Mouse (Mus musculus): ENCODE measurements around the gene Rsg1. TPM values are rescaled to one million over a fixed set of nuclear protein-coding genes. Genes with fewer than 3 reads are reported as not detected.
A peak's percentile ranks its signal among the peaks of the same experiment; 100 is the strongest.

The Rsg1 gene
- total and polyA plus RNA-seq, 3 experiments: 1.1 to 4.5 (median 3.2) TPM

GRCm38 (mm10) chr4:141246089-141246997, 32.6 kb downstream of the Rsg1 start:
- dilution Hi-C loops (cut with MboI; ENCODE audit: extremely low pct_ligation_motif_present, extremely low pct_unique_long_range_greater_than_20kb, low sequenced_read_pairs): no loop called here
- Histone ChIP-seq H3K4me2 (ENCODE audit: insufficient read depth, low read depth, poor library complexity, severe bottlenecking) (peak overlapping the region; percentile 30; the same call in 1 of the 2 replicates), H3K27me3 (replicated peaks) (peaks cover 94% of the 10 kb centered on the region)

DNA sequence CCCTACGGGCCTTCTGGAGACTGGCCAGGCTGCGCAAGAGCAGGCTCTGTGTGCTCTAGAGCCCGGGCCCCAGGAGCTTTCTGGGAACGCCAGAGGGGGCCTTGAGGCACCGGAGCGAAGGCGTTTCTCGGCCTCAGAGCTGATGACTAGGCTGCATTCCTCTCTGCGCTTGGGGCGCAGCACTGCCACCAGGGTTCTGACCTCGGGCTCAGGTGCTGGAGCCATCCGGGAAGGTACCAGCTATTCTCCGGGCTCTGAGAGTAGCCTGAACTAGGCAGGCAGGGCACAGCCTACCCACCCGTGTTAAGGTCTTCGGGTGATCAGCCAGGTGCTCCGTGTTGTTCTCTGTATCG, 33.2 kb downstream of the Rsg1 start:
- Histone ChIP-seq H3K36me3 (replicated peaks in 1 of 2; ENCODE audit: control insufficient read depth in 1 of 2, insufficient read depth in 1 of 2, low read length in 1 of 2) (no peaks in the 10 kb centered on the region), H3K9me3 (replicated peaks; ENCODE audit: low read length) (peaks cover 10% of the 10 kb centered on the region), H3K4me2 (ENCODE audit: insufficient read depth, low read depth, poor library complexity, severe bottlenecking) (0 out of 2 replicates have a peak overlapping the region, but pooled peaks have one; percentile 30), H3K27me3 (replicated peaks) (peaks cover 92% of the 10 kb centered on the region), H3K27ac (ENCODE audit: insufficient read depth, low read depth) (no peak overlapping the region), H3K9ac (ENCODE audit: insufficient read depth, low read depth) (no peak overlapping the region), H3K4me3 (replicated peaks in 1 of 3; ENCODE audit: low read depth in 2 of 3, low read length in 2 of 3, poor library complexity in 1 of 3) (no peak overlapping the region), H3K4me1 (ENCODE audit: control insufficient read depth in 1 of 2, insufficient read depth in 2 of 2) (peaks cover 13 to 17% of the 10 kb centered on the region in 2 experiments), H3K79me2 (replicated peaks; ENCODE audit: control insufficient read depth, extremely low read depth, insufficient read depth, poor library complexity, severe bottlenecking) (no peaks in the 10 kb centered on the region)
- DNase-seq (ENCODE audit: extremely low read depth): no peak
- in situ Hi-C loops (cut with MboI; ENCODE audit: low pct_ligation_motif_present, low pct_unique_long_range_greater_than_20kb, low sequenced_read_pairs): no loop called here
- dilution Hi-C loops (cut with MboI; ENCODE audit: extremely low pct_ligation_motif_present, extremely low pct_unique_long_range_greater_than_20kb, low sequenced_read_pairs): no loop called here
- no peak for TF ChIP-seq SIN3A (IDR thresholded peaks at IDR 0.05; ENCODE audit: low read length)
- no peak for TF ChIP-seq GABPA (IDR thresholded peaks at IDR 0.05; ENCODE audit: insufficient replicate concordance, low read depth, low read length)
- TF ChIP-seq BHLHE40 (IDR thresholded peaks at IDR 0.05; ENCODE audit: low read depth, low read length): no peak

More at GRCm38 (mm10) chr4:141246089-141246997, 32.6 kb downstream of the Rsg1 start:
- no peaks in the 10 kb centered on the region for H3K79me2 ChIP-seq (replicated peaks; ENCODE audit: control insufficient read depth, extremely low read depth, insufficient read depth, poor library complexity, severe bottlenecking)
- peak; percentile 72 for DNase-seq (ENCODE audit: extremely low read depth)
- no peaks in the 10 kb centered on the region for H3K36me3 ChIP-seq (replicated peaks in 1 of 2; ENCODE audit: control insufficient read depth in 1 of 2, insufficient read depth in 1 of 2, low read length in 1 of 2)
- no peak overlapping the region for H3K9ac ChIP-seq (ENCODE audit: insufficient read depth, low read depth)
- H3K4me3 ChIP-seq (replicated peaks in 1 of 3; ENCODE audit: low read depth in 2 of 3, low read length in 2 of 3, poor library complexity in 1 of 3): no peak overlapping the region
- no peak overlapping the region for H3K27ac ChIP-seq (ENCODE audit: insufficient read depth, low read depth)
- peaks cover 10% of the 10 kb centered on the region for H3K9me3 ChIP-seq (replicated peaks; ENCODE audit: low read length)
- peaks cover 13 to 17% of the 10 kb centered on the region in 2 experiments for H3K4me1 ChIP-seq (ENCODE audit: control insufficient read depth in 1 of 2, insufficient read depth in 2 of 2)
- in situ Hi-C loops (cut with MboI; ENCODE audit: low pct_ligation_motif_present, low pct_unique_long_range_greater_than_20kb, low sequenced_read_pairs): no loop called here
- no peak for TF ChIP-seq RAD21 (IDR thresholded peaks at IDR 0.05; ENCODE audit: low read depth, low read length)
- no peak for TF ChIP-seq UBTF (IDR thresholded peaks at IDR 0.05; ENCODE audit: low read depth, low read length)
- TF ChIP-seq ELF1 (IDR thresholded peaks at IDR 0.05; ENCODE audit: low read depth, low read length): no peak
- no peak for TF ChIP-seq PAX5 (IDR thresholded peaks at IDR 0.05; ENCODE audit: low read length)
- TF ChIP-seq TBP (conservative IDR thresholded peaks at IDR 0.05; ENCODE audit: low read depth, low read length): no peak
- no peak for TF ChIP-seq MAFK (IDR thresholded peaks at IDR 0.05; ENCODE audit: insufficient replicate concordance, low read length)
- no peak for TF ChIP-seq E2F4 (IDR thresholded peaks at IDR 0.05; ENCODE audit: insufficient replicate concordance, low read depth, low read length)
- peak; percentile 71 for TF ChIP-seq JUN (IDR thresholded peaks at IDR 0.05; ENCODE audit: insufficient read depth, low read depth, low read length)
- TF ChIP-seq CHD1 (IDR thresholded peaks at IDR 0.05; ENCODE audit: low read depth, low read length): no peak
- no peak for TF ChIP-seq NELFE (IDR thresholded peaks at IDR 0.05; ENCODE audit: low read depth, low read length)
- TF ChIP-seq BHLHE40 (IDR thresholded peaks at IDR 0.05; ENCODE audit: low read depth, low read length): peak; percentile 66
- no peak for TF ChIP-seq HCFC1 (IDR thresholded peaks at IDR 0.05; ENCODE audit: low read depth, low read length)
- no peak; the same call in 1 of the 2 replicates for TF ChIP-seq CHD2 (IDR thresholded peaks at IDR 0.05; ENCODE audit: low read length)
- TF ChIP-seq SMC3 (IDR thresholded peaks at IDR 0.05; ENCODE audit: low read depth, low read length): no peak
- TF ChIP-seq MAZ (IDR thresholded peaks at IDR 0.05; ENCODE audit: low read depth, low read length): no peak
- TF ChIP-seq ZKSCAN1 (IDR thresholded peaks at IDR 0.05; ENCODE audit: borderline replicate concordance, low read depth, low read length): no peak
- TF ChIP-seq MAX (IDR thresholded peaks at IDR 0.05; ENCODE audit: low read length): no peak
- TF ChIP-seq MYC (IDR thresholded peaks at IDR 0.05; ENCODE audit: low read depth, low read length): no peak
- no peak for TF ChIP-seq NRF1 (IDR thresholded peaks at IDR 0.05; ENCODE audit: low read depth, low read length)
- peak; percentile 37 for TF ChIP-seq JUND (conservative IDR thresholded peaks at IDR 0.05; ENCODE audit: low read depth, low read length)
- TF ChIP-seq USF2 (conservative IDR thresholded peaks at IDR 0.05; ENCODE audit: low read depth, low read length): no peak
- no peak for TF ChIP-seq SIN3A (IDR thresholded peaks at IDR 0.05; ENCODE audit: low read length)
- TF ChIP-seq ETS1 (conservative IDR thresholded peaks at IDR 0.05; ENCODE audit: low read depth, low read length): peak; percentile 55
- TF ChIP-seq MEF2A (IDR thresholded peaks at IDR 0.05; ENCODE audit: borderline replicate concordance, low read depth, low read length): 0 out of 2 replicates have a peak, but pooled peaks have one; percentile 28
- TF ChIP-seq MXI1 (IDR thresholded peaks at IDR 0.05; ENCODE audit: low read depth, low read length): no peak
- no peak for TF ChIP-seq GABPA (IDR thresholded peaks at IDR 0.05; ENCODE audit: insufficient replicate concordance, low read depth, low read length)
- TF ChIP-seq ZNF384 (IDR thresholded peaks at IDR 0.05; ENCODE audit: low read depth, low read length): no peak
- peak; percentile 46; the same call in 1 of the 2 replicates for TF ChIP-seq EP300 (IDR thresholded peaks at IDR 0.05; ENCODE audit: low read length)
- TF ChIP-seq CTCF (conservative IDR thresholded peaks at IDR 0.05 in 1 of 2, IDR thresholded peaks at IDR 0.05 in 1 of 2; ENCODE audit: low read depth in 2 of 2, low read length in 2 of 2): 0 out of 4 replicates have a peak, but pooled peaks of 1 of the 2 experiments have one; percentile 3
- no peak for TF ChIP-seq RCOR1 (conservative IDR thresholded peaks at IDR 0.05; ENCODE audit: low read depth, low read length)
- TF ChIP-seq USF1 (IDR thresholded peaks at IDR 0.05; ENCODE audit: low read depth, low read length): no peak
- no peak for TF ChIP-seq ZMIZ1 (IDR thresholded peaks at IDR 0.05; ENCODE audit: low read depth, low read length)
- TF ChIP-seq ZC3H11A (IDR thresholded peaks at IDR 0.05; ENCODE audit: low read depth, low read length): no peak
- no peak for TF ChIP-seq POLR2A (IDR thresholded peaks at IDR 0.05; ENCODE audit: low read depth, low read length)
- TF ChIP-seq TCF12 (IDR thresholded peaks at IDR 0.05; ENCODE audit: low read depth, low read length): no peak
- no peak for TF ChIP-seq KAT2A (IDR thresholded peaks at IDR 0.05; ENCODE audit: insufficient replicate concordance, low read length)
- no peak for TF ChIP-seq POLR2AphosphoS2 (IDR thresholded peaks at IDR 0.05; ENCODE audit: low read depth, low read length)
- peak; percentile 10; the same call in 1 of the 2 replicates for TF ChIP-seq IRF4 (IDR thresholded peaks at IDR 0.05; ENCODE audit: low read depth, low read length)
